Mouse (Mus musculus): ENCODE results near the gene Slc52a3.

DNA sequence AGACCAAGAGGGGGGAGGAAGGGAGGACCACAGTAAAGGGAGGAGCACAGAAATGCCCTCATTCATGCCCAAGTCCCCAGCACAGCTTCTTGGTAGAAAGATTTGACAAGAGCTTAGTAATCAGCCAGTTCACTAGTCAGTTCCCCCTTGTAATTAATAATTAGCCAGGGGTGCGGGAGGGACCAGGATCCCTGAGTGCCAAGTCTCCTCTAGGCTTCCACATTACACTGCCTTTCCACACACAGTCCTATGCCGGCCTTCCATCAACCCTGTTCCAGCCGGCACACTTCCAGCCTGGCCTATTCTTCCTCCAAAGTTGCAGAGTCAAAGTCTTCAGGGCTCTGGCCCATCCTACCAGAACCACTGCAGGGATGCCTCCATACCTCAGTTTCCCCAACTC lies 20.2 kb upstream of the Slc52a3 start:
- TF ChIP-seq POLR2A (IDR thresholded peaks at IDR 0.05; ENCODE audit: low read depth, low read length) (no peak), CTCF (IDR thresholded peaks at IDR 0.05; ENCODE audit: borderline replicate concordance, insufficient read depth, low read length) (no peak)

Data from embryonic fibroblast, embryonic 13.5 days (primary cell).